Mouse (Mus musculus) ovary, adult 18-20 months (tissue): ENCODE results near the gene Mdfi.

Source experiments
- DNase-seq: peaks from one replicate; pipeline ENCODE4 v3.0.0; 2022; ENCODE audit warnings: low spot score, mixed read lengths

Gene Mdfi

GRCm38 (mm10) chr17:47765986-47766385 lies 68.5 kb downstream of the Mdfi start:
- no peak for DNase-seq
